Mouse (Mus musculus): ENCODE results near the gene Trpm5.

GRCm38 (mm10) chr7:143119407-143119806 is 25.0 kb upstream of the Trpm5 start:
- TF ChIP-seq CTCF (IDR thresholded peaks at IDR 0.05; ENCODE audit: low read depth, low read length) (no peak), POLR2A (IDR thresholded peaks at IDR 0.05; ENCODE audit: borderline replicate concordance, low read depth, low read length) (no peak)

All from bone marrow macrophage, adult 2 months (primary cell).